Mouse (Mus musculus): ENCODE data around the gene Map4.

Map4 gene

GRCm38 (mm10) chr9:110001946-110002345 is 70.7 kb downstream of the Map4 start:
- no peak for DNase-seq (ENCODE audit: low spot score)

DNA sequence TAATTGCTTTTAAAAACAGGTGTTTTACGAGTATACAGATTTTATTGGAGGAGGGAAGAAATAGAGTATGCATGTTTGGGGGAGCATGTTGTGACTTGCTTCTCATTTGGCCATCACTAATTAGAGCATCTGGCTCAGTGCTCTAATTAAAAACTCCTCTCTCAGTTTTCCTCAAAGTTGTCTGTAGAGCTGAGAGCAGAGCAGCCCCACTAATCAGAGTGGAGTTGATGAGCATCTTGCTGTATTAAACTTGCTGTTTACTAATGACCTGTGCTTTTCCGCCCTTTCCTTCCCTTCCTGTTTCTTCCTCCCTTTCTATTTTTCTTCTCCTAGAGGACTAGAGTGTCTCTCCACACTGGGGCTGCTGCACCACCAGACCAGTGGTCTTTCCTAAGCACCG is 71.2 kb downstream of the Map4 start:
- DNase-seq (ENCODE audit: low spot score) = no peak

GRCm38 (mm10) chr9:110019224-110019623 is 88.0 kb downstream of the Map4 start:
- DNase-seq (ENCODE audit: low spot score) = peak; percentile 5

DNA sequence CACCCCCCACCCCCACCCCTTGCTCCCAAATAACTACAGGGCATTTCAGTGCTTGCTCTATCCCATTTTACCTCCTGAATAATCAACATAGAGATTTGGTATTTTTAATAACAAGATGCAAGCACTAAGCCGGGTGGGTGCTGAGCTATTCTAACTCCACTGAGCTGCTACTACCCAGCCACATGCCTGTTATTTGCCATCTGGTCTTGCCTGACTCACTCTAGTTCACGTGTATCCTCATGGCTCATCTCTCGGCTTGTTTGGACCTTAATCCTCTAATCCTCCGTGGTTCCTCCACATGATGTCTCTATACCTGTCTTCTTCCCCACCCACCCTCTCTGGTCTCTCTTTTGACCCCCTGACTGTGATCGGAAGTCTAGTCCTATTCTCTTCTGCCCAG is 89.1 kb downstream of the Map4 start:
- no peak for DNase-seq (ENCODE audit: low spot score)

DNA sequence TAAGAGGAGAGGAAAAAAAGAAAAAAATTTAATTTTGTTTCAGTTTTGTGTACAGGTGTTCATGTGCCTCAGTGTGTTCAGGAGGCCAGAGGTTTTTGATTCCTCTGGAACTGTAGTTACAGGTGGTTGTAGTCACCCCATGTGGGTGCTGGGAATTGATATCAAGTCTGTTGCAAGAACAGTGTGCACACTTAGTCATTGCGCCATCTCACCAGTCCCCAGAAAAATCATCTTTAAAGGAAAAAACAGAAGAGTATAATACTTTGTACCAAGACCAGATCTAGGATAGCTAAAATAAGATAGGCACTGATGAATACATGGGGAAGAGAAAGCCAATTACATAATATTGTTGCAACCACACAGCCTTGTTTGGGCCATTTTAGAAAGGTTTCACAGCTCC is 90.2 kb downstream of the Map4 start:
- DNase-seq (ENCODE audit: low spot score) = no peak

DNA sequence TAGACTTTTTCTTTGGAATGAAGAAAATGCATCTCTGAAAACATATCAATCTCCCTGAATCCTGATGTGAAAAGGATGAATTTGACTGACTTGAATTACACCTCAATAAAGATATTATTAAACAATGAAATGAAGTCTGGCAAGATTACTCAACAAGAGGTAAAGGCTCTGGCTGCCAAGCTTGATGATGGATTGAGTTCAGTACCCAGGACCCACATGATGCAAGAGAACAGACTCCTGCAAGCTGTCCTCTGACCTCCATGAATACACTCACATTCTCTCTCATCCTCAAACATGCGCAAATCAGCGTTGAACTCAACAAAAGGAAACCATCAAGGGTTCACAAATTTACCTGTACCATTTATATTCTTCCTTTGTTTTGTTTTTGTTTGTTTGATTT is 90.9 kb downstream of the Map4 start:
- no peak for DNase-seq (ENCODE audit: low spot score)

GRCm38 (mm10) chr9:110035091-110035490 is 103.8 kb downstream of the Map4 start:
- no peak for DNase-seq (ENCODE audit: low spot score)

- no peak for DNase-seq (ENCODE audit: low spot score)
Measured at GRCm38 (mm10) chr9:110037895-110038294, 106.6 kb downstream of the Map4 start.

DNA sequence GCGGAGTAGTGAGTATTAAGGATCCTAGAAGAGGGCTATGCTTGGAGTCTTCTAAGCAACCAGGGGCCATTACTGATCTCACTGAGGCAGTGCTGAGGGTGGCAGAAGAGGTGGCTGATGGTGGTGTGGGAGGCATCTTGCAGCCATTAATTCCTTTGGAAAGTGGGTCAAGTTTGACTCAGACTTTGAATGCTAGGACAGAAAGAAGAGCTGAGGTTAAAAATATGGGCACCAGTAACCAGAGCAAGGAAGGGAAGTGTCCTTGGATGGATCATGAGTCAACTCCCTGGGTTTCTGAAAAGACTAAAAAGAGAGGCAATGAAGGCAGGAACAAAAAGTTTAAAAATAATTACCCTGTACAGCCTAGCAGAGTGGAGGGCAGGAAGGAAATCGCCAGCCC is 107.2 kb downstream of the Map4 start:
- DNase-seq (ENCODE audit: low spot score) = no peak

DNA sequence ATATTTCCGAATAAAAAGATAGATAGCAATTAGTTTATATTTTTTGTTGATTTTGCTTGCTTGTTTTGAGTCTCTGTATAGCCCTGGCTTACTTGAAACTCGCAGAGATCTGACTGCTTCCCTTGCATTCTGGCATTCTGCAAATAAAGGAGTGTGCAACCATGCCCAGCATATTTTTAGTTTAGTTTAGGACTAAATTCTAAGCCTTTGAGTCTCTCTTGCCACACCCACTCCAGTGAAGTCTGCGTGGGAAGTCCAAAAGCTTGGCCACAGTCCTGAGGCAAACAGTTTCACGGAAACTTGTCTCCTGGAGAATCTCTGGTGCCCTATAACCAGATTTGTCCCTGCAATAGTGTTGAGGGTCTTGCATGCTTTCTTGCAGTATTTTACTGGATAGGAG is 113.1 kb downstream of the Map4 start:
- no peak for DNase-seq (ENCODE audit: low spot score)

DNA sequence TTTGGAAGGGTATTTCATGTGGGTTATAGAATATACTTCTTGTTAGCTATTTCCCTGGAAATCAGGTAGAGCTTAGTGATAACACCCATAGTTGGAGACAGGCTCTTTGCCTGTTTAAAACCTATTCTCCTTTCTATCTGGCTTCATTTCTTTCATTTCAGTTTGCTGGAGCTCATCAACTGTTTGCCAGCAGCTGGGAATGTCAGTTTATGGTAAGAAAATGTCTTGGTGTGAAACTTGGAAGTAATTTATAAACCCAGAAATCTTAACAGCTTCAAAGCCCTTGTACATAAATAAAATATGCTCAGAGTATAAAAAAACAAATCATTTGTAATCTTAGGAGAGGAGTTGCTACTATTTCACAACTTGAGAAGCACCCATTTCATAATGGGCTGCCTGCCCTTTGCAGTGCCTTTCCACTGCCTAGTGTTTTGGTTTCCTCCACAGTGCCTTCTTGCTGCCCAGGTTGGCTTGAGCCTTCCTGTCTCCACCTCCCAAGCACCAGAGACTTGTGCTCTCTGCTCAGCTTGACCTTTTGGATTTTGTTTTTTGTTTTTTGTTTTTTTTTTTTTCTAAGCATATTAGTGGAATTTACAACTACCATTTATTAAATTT is 114.6 kb downstream of the Map4 start:
- no peak for DNase-seq (ENCODE audit: low spot score)

- DNase-seq (ENCODE audit: low spot score) = no peak
Measured at GRCm38 (mm10) chr9:110047260-110047659, 116.0 kb downstream of the Map4 start.

DNA sequence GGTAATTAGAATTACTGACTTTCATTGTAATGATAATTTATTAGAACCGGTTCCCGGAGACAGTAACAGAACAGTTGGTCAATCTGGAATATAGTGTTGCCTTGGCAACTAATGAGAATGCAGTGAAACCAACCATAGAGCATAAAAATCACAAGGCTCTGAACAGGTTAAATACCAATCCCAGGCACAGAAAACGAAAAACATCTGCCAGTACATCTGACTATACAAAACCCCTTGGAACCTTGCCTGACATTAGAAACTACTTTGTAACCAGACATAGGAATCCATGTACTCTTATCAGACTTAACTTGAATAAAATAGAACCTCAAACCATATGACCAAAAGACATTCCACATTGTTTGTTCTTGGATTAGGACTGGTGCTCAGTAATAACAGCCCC is 116.6 kb downstream of the Map4 start:
- DNase-seq (ENCODE audit: low spot score) = no peak

DNA sequence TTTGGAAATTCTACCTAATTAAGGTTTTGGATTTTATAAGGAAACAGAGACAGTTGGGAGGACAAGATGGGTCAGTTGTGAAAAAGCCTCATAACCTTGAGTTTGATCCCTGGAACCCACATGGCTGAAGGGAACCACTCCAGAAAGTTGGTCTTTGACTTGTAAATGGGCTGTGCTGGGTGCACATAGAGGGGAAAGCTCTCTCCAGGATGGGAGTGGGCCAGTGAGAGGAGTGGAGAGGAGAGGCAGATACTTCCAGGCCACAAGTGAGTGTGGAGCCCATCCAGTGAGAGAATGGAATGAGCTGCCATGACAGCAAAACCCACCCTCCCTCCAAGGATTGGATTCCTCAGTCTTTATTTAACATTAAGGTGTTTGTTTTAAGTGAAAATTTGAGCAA is 119.9 kb downstream of the Map4 start:
- no peak for DNase-seq (ENCODE audit: low spot score)

DNA sequence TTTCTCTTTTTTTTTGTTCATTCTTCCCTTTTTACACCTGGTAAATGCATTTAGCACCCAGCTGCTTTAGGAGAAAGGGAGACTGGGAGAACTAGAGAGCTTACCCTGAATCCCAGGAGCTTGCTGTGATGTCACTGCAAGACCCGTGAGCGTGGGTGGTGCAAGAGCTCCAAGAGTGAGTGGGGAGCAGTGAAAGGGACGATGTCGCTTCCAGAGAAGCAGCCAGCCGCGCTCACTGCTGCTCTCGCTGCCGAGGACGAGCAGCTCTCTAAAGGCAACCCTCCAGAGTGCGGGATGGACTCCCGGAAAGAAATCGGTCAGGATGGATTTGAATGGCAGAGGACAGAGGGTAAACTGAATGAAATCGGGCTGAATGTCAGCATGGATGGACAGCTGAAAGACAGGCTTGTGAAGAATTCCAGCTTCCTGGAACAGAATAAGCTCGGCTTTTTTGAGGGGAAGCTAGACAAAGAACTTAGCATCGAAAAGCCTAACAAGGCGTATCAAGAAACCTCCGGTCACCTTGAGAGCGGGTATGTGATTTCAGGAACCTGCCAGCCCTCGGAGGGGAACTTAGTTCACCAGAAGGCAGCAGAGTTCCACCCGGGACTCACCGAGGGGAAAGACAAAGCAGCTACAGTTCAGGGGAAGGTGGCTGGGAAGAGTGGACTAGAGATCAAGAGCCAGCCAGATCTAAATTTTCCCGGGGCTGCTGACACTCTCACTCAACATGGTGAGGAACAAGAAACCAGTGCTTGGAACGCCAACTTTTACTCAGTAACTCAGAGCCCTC is 120.8 kb downstream of the Map4 start:
- DNase-seq (ENCODE audit: low spot score) = no peak

- no peak for DNase-seq (ENCODE audit: low spot score)
Measured at GRCm38 (mm10) chr9:110052951-110053304, 121.7 kb downstream of the Map4 start.

DNA sequence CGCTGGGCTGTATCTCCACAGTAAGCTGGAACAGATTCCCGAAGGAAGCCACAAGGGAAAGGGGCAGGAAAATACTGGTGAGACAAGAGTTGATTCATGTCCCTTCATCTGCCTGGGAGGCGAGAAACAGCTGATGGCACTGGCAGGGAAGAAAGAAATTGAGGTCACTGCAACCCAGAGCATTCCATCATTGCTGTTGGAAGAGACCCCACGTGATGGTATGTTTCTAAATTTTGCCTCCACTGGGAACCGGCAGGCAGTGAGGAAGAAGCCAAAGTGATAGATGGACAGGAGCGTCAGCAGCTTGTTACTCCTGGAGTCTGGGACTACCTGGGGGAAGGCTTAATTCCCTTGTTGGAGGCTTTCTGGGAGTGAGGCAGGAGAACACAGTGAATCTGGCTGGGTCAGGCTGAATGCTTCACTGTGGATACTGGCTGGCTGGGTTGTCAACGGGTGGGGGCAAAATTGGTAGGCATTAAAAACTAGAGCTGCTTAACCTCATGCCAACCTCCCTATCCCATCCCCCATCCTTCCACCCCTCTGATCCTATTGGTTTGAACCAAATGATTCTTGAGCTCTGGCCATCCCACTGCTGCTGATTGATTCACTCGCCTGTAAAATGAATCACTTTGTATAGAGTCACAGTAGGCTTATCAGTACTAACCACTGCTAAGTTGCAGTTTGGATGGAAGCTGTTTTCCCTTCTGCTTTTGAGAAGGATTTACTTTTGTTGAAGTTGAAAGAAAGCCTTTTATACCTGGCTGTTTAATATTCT is 122.2 kb downstream of the Map4 start:
- no peak for DNase-seq (ENCODE audit: low spot score)

GRCm38 (mm10) chr9:110054080-110054421 is 122.8 kb downstream of the Map4 start:
- DNase-seq (ENCODE audit: low spot score) = no peak

DNA sequence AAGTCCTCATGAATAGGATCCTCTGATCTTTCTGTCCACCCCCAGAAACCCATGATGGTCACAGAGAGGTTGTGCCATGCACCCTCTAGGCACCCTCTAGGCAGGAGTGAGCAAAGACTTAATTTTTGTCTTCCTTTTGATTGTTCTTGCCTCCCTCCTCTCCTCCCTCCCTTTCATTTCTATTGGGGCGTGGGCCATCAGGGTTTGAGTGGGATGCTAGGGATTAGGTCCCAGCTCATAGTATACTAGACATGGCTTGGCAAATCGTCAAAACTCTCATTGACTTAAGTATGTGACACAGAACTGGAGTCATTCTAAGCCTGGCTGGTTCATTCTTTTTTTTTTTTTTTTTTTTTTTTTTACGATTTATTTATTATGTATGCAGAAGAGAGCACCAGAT is 123.5 kb downstream of the Map4 start:
- no peak for DNase-seq (ENCODE audit: low spot score)

DNA sequence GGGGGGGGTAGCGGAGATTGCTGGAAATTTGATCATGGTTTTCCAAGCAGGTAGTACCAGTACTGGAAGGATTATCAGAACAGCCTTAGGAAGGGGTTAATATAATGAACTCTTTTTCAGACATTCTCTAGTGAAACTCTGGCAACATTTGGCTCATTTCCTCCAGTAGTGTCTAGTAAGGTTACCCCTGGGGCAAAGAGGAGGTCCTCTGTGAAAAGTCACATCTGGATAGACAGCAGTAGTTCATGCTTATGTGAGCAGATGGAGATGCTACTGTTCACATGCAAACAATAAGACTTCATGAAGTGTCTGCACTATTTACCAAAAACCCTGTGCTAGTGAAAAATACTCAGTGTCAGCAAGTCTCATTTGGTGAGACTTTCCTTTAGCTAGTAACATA is 125.9 kb downstream of the Map4 start:
- no peak for DNase-seq (ENCODE audit: low spot score)

- DNase-seq (ENCODE audit: low spot score) = no peak
Measured at GRCm38 (mm10) chr9:110060761-110061160, 129.5 kb downstream of the Map4 start.

- no peak for DNase-seq (ENCODE audit: low spot score)
Measured at GRCm38 (mm10) chr9:110062405-110062804, 131.1 kb downstream of the Map4 start.

DNA sequence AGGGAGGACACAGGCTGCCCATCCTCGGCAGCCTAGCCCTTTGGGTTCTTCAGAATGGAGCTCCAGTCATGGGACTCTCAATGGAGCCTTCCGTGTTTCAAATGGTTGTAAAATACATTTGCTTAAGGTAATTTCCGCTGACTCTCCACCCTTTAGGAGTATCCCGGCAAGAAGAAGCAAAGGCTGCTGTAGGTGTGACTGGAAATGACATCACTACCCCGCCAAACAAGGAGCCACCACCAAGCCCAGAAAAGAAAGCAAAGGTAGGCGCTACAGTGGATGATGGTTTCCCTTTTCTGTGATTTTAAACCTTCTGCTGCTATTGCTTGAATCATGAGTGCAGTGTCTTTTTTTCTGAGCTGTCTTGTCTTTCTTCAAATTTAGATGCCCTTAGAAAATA is 131.6 kb downstream of the Map4 start:
- no peak for DNase-seq (ENCODE audit: low spot score)

All from ovary, postnatal 10 days (tissue).